Mouse (Mus musculus): ENCODE data around the gene Adra2a. TPM values are rescaled to one million over a fixed set of nuclear protein-coding genes. Genes with fewer than 3 reads are reported as not detected.

Gene Adra2a
- polyA plus RNA-seq, 1 experiment from 2014 or later = 0.11 TPM

DNA sequence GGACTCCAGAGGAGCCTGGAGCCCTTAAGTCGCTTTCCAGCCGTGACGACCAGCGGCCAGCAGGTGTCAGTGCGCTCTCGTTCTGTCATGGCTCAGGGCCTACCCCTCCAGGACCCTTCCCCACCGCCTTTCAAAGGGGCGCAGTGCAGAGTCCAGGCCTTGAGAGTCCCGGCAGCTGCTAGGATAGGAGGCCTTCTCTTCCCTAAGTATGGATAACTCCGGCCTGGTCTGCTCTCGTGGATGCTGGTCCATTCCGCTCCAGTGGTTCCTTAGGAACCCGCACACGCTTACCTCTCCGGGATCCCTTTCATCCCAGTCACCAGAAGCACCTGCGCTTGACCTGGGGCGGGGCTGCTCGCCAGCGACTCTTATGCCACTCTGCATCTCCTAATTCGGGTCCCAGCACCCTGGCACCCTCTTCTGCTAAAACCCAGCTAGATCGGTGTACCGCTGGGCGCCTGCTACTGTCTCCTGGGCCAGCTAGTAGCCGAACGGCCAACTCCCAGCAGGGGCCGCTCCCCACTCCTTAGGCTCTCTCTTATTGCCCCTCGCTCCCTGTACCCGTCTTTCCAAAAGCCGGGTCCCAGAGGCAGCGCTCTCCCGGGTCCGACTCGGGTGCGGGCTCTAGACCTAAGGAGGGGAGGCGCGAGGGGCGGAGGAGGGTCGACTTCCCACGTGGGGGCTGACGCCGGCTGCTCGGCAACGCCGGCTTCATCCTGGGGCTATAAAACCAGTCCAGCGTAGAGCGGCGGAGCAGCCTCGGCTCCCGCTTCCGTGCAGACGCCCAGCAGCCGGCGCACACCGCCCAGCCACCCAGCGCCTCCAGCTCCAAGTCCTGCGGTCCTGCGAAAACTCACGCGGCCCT is 788 bp downstream of the Adra2a start:
- H3K4me1 ChIP-seq (replicated peaks; ENCODE audit: control insufficient read depth, insufficient read depth, low read length) = peaks cover 25% of the 10 kb centered on the region
- peak overlapping the region; percentile 78 for H3K4me2 ChIP-seq
- H3K27ac ChIP-seq (ENCODE audit: low read depth, low read length) = no peak overlapping the region
- peak overlapping the region; percentile 51; the same call in 1 of the 2 replicates for H3K9ac ChIP-seq (ENCODE audit: low read depth, low read length)
- ATAC-seq (replicated peaks; ENCODE audit: low FRiP score) (peak; percentile 61), DNase-seq (ENCODE audit: low spot score) (peak; percentile 77)
- no peaks in the 10 kb centered on the region for H3K9me3 ChIP-seq (ENCODE audit: control insufficient read depth, low read length)
- H3K36me3 ChIP-seq (ENCODE audit: control insufficient read depth, insufficient read depth, low read length) = no peaks in the 10 kb centered on the region
- H3K4me3 ChIP-seq (ENCODE audit: low read depth, low read length) = peak overlapping the region; percentile 46
- WGBS = under 1% methylated on average over 59 of the region's 59 CpGs
- peaks cover 53% of the 10 kb centered on the region for H3K27me3 ChIP-seq (replicated peaks; ENCODE audit: control insufficient read depth, insufficient read depth, low read length)

GRCm38 (mm10) chr19:54045412-54045811 is 1.5 kb downstream of the Adra2a start:
- peak overlapping the region; percentile 46 for H3K4me3 ChIP-seq (ENCODE audit: low read depth, low read length)
- H3K9me3 ChIP-seq (ENCODE audit: control insufficient read depth, low read length) = no peaks in the 10 kb centered on the region
- peaks cover 25% of the 10 kb centered on the region for H3K4me1 ChIP-seq (replicated peaks; ENCODE audit: control insufficient read depth, insufficient read depth, low read length)
- WGBS = 3% methylated on average over 29 of the region's 29 CpGs
- peaks cover 58% of the 10 kb centered on the region for H3K27me3 ChIP-seq (replicated peaks; ENCODE audit: control insufficient read depth, insufficient read depth, low read length)
- peak overlapping the region; percentile 78 for H3K4me2 ChIP-seq
- no peak for ATAC-seq (replicated peaks; ENCODE audit: low FRiP score)
- DNase-seq (ENCODE audit: low spot score) = no peak
- no peak overlapping the region for H3K27ac ChIP-seq (ENCODE audit: low read depth, low read length)
- peak overlapping the region; percentile 51; the same call in 1 of the 2 replicates for H3K9ac ChIP-seq (ENCODE audit: low read depth, low read length)
- H3K36me3 ChIP-seq (ENCODE audit: control insufficient read depth, insufficient read depth, low read length) = no peaks in the 10 kb centered on the region

DNA sequence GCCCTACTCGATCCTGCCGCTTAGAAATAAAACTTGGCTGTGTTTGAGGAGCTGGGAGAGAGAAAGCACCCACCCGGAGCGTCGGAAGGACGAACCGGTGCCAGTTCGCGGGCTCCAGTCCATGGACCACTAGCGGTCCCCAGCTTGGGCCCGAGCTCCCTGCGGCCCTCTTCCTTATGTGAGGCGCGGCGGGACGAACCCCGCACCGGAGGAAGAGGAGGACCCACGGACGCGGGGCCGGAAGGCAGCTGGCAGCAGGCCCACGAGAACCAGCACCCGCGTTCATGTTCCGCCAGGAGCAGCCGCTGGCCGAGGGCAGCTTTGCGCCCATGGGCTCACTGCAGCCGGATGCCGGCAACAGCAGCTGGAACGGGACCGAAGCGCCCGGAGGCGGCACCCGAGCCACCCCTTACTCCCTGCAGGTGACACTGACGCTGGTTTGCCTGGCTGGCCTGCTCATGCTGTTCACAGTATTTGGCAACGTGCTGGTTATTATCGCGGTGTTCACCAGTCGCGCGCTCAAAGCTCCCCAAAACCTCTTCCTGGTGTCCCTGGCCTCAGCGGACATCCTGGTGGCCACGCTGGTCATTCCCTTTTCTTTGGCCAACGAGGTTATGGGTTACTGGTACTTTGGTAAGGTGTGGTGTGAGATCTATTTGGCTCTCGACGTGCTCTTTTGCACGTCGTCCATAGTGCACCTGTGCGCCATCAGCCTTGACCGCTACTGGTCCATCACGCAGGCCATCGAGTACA is 2.2 kb downstream of the Adra2a start:
- no peak for ATAC-seq (replicated peaks; ENCODE audit: low FRiP score)
- Histone ChIP-seq H3K4me2 (peak overlapping the region; percentile 78), H3K36me3 (ENCODE audit: control insufficient read depth, insufficient read depth, low read length) (no peaks in the 10 kb centered on the region), H3K9ac (ENCODE audit: low read depth, low read length) (no peak overlapping the region), H3K4me3 (ENCODE audit: low read depth, low read length) (peak overlapping the region; percentile 46), H3K4me1 (replicated peaks; ENCODE audit: control insufficient read depth, insufficient read depth, low read length) (peaks cover 25% of the 10 kb centered on the region), H3K27me3 (replicated peaks; ENCODE audit: control insufficient read depth, insufficient read depth, low read length) (peaks cover 58% of the 10 kb centered on the region), H3K9me3 (ENCODE audit: control insufficient read depth, low read length) (no peaks in the 10 kb centered on the region), H3K27ac (ENCODE audit: low read depth, low read length) (no peak overlapping the region)
- WGBS = 5% methylated on average over 49 of the region's 55 CpGs
- DNase-seq (ENCODE audit: low spot score) = peak; percentile 53

DNA sequence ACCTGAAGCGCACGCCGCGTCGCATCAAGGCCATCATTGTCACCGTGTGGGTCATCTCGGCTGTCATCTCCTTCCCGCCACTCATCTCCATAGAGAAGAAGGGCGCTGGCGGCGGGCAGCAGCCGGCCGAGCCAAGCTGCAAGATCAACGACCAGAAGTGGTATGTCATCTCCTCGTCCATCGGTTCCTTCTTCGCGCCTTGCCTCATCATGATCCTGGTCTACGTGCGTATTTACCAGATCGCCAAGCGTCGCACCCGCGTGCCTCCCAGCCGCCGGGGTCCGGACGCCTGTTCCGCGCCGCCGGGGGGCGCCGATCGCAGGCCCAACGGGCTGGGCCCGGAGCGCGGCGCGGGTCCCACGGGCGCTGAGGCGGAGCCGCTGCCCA is 2.7 kb downstream of the Adra2a start:
- peak; percentile 37 for DNase-seq (ENCODE audit: low spot score)
- Histone ChIP-seq H3K9me3 (ENCODE audit: control insufficient read depth, low read length) (no peaks in the 10 kb centered on the region), H3K36me3 (ENCODE audit: control insufficient read depth, insufficient read depth, low read length) (no peaks in the 10 kb centered on the region), H3K4me2 (peak overlapping the region; percentile 78), H3K9ac (ENCODE audit: low read depth, low read length) (0 out of 2 replicates have a peak overlapping the region, but pooled peaks have one; percentile 18), H3K27me3 (replicated peaks; ENCODE audit: control insufficient read depth, insufficient read depth, low read length) (peaks cover 58% of the 10 kb centered on the region), H3K4me1 (replicated peaks; ENCODE audit: control insufficient read depth, insufficient read depth, low read length) (peaks cover 25% of the 10 kb centered on the region), H3K27ac (ENCODE audit: low read depth, low read length) (no peak overlapping the region), H3K4me3 (ENCODE audit: low read depth, low read length) (peak overlapping the region; percentile 46)
- ATAC-seq (replicated peaks; ENCODE audit: low FRiP score) = no peak
- WGBS = 1% methylated on average over 46 of the region's 46 CpGs

GRCm38 (mm10) chr19:54047386-54048050 is 3.6 kb downstream of the Adra2a start:
- Histone ChIP-seq H3K9me3 (ENCODE audit: control insufficient read depth, low read length) (no peaks in the 10 kb centered on the region), H3K27me3 (replicated peaks; ENCODE audit: control insufficient read depth, insufficient read depth, low read length) (peaks cover 58% of the 10 kb centered on the region), H3K9ac (ENCODE audit: low read depth, low read length) (0 out of 2 replicates have a peak overlapping the region, but pooled peaks have one; percentile 18), H3K4me2 (peak overlapping the region; percentile 78), H3K4me1 (replicated peaks; ENCODE audit: control insufficient read depth, insufficient read depth, low read length) (peaks cover 25% of the 10 kb centered on the region), H3K4me3 (ENCODE audit: low read depth, low read length) (peak overlapping the region; percentile 46), H3K27ac (ENCODE audit: low read depth, low read length) (no peak overlapping the region), H3K36me3 (ENCODE audit: control insufficient read depth, insufficient read depth, low read length) (no peaks in the 10 kb centered on the region)
- ATAC-seq (replicated peaks; ENCODE audit: low FRiP score) = no peak
- DNase-seq (ENCODE audit: low spot score) = peak; percentile 46
- WGBS = 2% methylated on average over 27 of the region's 27 CpGs

DNA sequence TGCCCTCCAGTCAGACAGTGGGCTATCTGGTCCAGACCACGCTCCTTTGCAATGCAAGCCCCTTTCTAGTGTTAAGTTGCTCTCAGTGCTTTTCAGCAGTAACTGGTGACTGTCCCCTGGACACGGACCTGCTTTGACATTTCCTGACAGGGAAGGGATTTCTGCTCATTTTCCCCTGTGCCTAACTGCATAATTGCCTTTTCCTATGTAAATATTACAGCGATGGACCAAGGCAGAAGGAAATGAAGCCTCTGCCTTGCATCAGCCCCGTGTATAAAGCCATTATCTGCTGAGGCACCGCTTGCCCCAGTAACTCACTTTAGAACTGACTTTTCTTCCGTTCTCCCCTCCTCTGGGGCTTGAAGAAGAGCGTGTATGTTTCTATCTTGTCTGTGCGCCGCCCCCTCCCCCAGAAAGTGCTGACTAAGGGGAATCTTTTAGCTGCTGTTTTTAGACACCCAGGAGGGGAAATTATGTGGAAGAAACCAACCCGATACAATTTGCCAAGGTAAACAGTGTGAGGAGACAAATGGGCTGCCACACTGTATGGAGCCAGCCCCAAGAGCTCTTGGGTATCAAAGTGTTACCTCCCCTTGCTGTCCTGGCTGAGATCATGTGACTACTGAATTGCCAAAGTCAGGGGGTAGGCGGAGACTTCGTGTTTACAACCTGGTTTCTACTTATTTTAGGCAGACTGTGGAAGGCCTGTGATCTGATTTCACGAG is 4.4 kb downstream of the Adra2a start:
- no peak overlapping the region for H3K27ac ChIP-seq (ENCODE audit: low read depth, low read length)
- DNase-seq (ENCODE audit: low spot score) = peak; percentile 33
- no peaks in the 10 kb centered on the region for H3K9me3 ChIP-seq (ENCODE audit: control insufficient read depth, low read length)
- peaks cover 58% of the 10 kb centered on the region for H3K27me3 ChIP-seq (replicated peaks; ENCODE audit: control insufficient read depth, insufficient read depth, low read length)
- peak overlapping the region; percentile 78 for H3K4me2 ChIP-seq
- H3K4me1 ChIP-seq (replicated peaks; ENCODE audit: control insufficient read depth, insufficient read depth, low read length) = peaks cover 25% of the 10 kb centered on the region
- WGBS = 7% methylated on average over 13 of the region's 13 CpGs
- H3K9ac ChIP-seq (ENCODE audit: low read depth, low read length) = no peak overlapping the region
- ATAC-seq (replicated peaks; ENCODE audit: low FRiP score) = no peak
- no peaks in the 10 kb centered on the region for H3K36me3 ChIP-seq (ENCODE audit: control insufficient read depth, insufficient read depth, low read length)
- no peak overlapping the region for H3K4me3 ChIP-seq (ENCODE audit: low read depth, low read length)

- WGBS = 62% methylated on average over 4 of the region's 4 CpGs
- Histone ChIP-seq H3K9me3 (ENCODE audit: control insufficient read depth, low read length) (no peaks in the 10 kb centered on the region), H3K4me3 (ENCODE audit: low read depth, low read length) (no peak overlapping the region), H3K27me3 (replicated peaks; ENCODE audit: control insufficient read depth, insufficient read depth, low read length) (peaks cover 34% of the 10 kb centered on the region), H3K36me3 (ENCODE audit: control insufficient read depth, insufficient read depth, low read length) (no peaks in the 10 kb centered on the region), H3K4me1 (replicated peaks; ENCODE audit: control insufficient read depth, insufficient read depth, low read length) (peaks cover 15% of the 10 kb centered on the region), H3K27ac (ENCODE audit: low read depth, low read length) (no peak overlapping the region), H3K9ac (ENCODE audit: low read depth, low read length) (no peak overlapping the region), H3K4me2 (no peak overlapping the region)
- ATAC-seq (replicated peaks; ENCODE audit: low FRiP score) (no peak), DNase-seq (ENCODE audit: low spot score) (peak; percentile 22)
These were observed 7.7 kb downstream of the Adra2a start for GRCm38 (mm10) chr19:54051651-54052050.

GRCm38 (mm10) chr19:54055845-54056244 is 11.9 kb downstream of the Adra2a start:
- Histone ChIP-seq H3K9me3 (ENCODE audit: control insufficient read depth, low read length) (no peaks in the 10 kb centered on the region), H3K36me3 (ENCODE audit: control insufficient read depth, insufficient read depth, low read length) (no peaks in the 10 kb centered on the region), H3K4me1 (replicated peaks; ENCODE audit: control insufficient read depth, insufficient read depth, low read length) (no peaks in the 10 kb centered on the region), H3K4me3 (ENCODE audit: low read depth, low read length) (no peak overlapping the region), H3K4me2 (no peak overlapping the region), H3K9ac (ENCODE audit: low read depth, low read length) (no peak overlapping the region), H3K27me3 (replicated peaks; ENCODE audit: control insufficient read depth, insufficient read depth, low read length) (no peaks in the 10 kb centered on the region; the same call in none of the 2 replicates), H3K27ac (ENCODE audit: low read depth, low read length) (no peak overlapping the region)
- 69% methylated on average over 5 of the region's 5 CpGs for WGBS
- DNase-seq (ENCODE audit: low spot score) = no peak
- ATAC-seq (replicated peaks; ENCODE audit: low FRiP score) = no peak

Measured in liver, embryonic 11.5 days (tissue).